Mouse (Mus musculus) kidney, postnatal 14 days (tissue): ENCODE measurements at regions not wholly inside any gene's neighbourhood (a gene's known extent, or its start where the extent isn't known, plus 50 kb on each side); places are given as distances from the start of the nearest gene placed in this dataset.

Experiments used
- DNase-seq: peaks from one replicate; pipeline ENCODE4 v3.0.0; 2022; ENCODE audit warnings: mixed read lengths

GRCm38 (mm10) chr7:136581896-136582295 lies 312.5 kb upstream of the Mgmt start:
- peak; percentile 6 for DNase-seq

DNA sequence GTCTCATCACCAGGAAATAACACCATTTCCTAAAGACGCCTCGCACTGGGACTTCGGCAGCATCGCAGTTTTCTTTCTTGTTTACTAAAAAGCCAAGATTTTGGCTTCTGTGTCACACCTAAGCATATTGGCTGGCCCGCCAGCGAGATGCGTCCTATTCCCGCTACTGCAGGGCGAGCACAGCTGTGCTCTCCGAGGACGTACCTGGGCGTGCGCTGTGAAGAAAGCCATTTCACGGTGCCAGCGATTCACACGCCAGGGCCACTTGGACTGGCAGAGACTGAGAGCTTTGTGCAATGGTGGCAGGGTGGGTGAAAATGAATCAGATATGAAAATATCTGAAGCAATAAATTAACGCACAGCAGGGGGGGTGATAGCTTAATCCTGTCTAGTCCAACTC lies 310.1 kb upstream of the Mgmt start:
- no peak for DNase-seq

DNA sequence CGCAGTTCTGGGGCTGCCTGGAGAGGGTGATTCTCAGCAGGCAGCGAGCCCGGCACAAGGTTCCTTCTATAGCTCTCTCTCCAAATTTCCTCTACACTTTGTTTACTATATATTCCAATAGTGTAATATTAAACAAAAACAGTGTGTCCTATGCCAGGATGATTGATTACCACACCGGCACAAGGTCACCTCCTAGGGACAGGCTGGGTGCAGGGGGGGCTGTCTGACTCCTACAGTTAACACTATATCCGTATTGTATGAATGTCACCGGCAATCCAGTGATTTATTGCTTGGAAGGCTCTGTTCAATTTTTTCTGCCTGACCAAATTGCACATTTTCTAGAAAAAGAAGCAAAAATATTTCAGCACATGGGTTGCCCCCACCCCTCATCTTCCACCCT lies 305.9 kb upstream of the Mgmt start:
- no peak for DNase-seq

- no peak for DNase-seq
These were observed 303.5 kb upstream of the Mgmt start for GRCm38 (mm10) chr7:136590947-136591346.

GRCm38 (mm10) chr7:136607278-136608120 lies 286.9 kb upstream of the Mgmt start:
- DNase-seq: no peak

DNA sequence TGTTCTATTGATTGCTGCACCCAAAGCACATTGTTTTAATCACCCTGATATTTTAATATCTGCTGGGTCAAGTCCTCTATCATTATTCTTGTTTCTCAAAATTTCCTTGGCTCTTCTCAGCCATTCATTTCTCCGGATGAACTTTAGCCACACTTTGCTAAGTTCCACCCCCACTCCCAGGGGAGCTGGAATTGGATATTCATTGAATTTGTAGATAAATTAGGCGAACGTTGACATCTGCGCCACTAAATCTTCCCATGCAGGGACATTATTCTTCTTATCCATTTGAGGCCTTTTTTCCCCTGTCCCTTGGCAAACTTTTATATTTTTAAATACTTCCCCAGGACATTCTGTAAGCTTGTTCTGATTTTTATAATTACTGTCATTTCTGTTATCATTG lies 280.9 kb upstream of the Mgmt start:
- peak; percentile 73 for DNase-seq

GRCm38 (mm10) chr7:136624496-136624895 lies 269.9 kb upstream of the Mgmt start:
- DNase-seq: no peak

DNA sequence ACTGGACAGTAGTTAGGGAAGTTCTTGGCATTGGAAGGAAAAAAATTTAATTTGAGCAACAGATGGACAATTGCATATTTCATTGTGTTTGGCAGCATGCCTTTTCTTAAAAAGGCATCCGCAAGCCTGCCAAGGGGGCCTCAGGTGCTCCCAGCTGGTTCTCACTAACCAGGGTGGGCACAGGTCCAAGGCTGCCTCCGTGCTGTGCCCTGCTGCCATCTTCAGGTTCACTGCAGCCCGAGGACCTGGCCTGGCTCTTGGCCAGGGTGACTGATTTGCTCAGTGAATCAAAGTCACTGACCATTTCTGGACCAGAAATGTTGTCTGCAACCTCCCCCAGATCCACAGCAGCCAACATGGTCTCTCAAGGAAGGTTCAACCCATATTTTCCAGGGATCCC lies 263.3 kb upstream of the Mgmt start:
- DNase-seq: peak; percentile 85

DNA sequence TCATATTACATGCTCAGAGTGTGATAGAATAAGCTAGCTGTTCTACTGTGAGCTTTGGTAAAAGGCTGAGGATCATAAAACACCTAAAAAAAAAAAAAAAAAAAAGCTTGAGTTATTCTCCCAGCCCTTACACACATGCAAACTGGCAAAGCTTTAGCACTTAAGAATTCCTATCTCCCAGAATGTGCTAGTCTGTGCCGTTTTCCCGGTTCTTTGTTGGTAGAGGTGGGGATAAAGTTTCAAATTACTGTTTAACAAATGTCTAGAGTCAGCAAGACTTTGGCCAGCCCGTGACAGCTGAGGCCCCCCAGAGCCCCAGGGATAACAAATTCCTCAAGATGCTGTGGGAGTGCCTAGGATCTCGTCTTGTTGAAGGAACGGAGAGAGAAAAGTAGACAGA lies 254.3 kb upstream of the Mgmt start:
- DNase-seq: peak; percentile 53

DNA sequence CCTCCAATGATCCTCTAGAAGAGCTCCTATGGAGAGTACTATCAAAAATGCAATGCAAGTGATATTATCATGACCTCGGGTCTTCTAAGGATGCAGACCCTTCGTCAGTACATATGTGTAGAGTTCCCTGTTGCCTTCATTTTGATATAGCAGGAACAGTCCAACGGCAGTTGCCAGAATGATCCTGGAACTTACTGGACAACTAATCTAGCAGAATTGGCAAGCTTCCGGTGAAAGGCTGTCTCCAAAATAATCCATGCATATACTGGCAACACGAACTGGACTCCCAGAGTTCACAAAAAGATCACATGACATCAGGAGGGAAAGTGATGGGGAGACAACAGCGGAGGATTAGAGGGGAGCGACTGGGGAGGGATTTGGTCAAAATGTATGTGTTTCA lies 253.6 kb upstream of the Mgmt start:
- no peak for DNase-seq

GRCm38 (mm10) chr7:136649796-136650195 lies 244.6 kb upstream of the Mgmt start:
- DNase-seq: no peak

DNA sequence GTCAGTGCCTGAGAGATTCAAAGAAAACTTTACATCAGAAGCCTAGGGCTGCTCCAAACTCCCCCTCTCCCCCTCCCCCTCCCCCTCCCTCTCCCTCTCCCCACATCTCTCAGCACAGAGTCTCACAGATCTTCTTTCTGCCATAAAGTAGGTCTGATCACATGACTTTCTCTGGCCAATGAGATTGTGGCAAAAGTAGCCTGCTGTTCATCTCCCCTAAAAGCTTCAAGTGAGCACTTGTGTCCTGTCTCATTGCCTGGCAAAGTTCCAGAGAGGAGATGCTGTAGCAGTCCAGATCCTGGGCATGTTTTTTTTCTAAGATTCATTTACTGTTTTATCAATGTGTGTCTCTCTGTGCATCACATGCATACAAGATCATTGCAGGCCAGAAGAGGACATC lies 234.5 kb upstream of the Mgmt start:
- DNase-seq: no peak

DNA sequence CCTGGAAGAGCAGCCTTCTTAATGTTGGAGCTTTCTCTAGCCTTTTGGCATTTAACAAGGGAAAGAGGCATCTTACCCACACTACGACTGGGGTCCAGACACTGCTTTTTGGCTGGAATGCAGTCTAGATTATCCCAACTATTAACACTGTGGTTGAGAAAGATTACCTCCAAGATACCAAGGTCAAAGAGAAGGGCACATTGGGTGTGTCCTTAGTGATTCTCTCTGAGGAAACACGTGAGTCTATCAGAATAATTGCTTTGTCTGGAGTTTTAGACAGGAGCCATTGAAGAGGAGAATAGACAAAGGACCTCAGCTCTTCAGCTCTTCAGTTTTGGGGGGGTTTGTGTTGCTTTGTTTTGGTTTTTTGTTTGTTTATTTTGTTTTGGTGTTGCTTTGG lies 234.0 kb upstream of the Mgmt start:
- no peak for DNase-seq

GRCm38 (mm10) chr7:136664424-136665082 lies 229.9 kb upstream of the Mgmt start:
- peak; percentile 33 for DNase-seq

- no peak for DNase-seq
These were observed 228.5 kb upstream of the Mgmt start for GRCm38 (mm10) chr7:136665901-136666300.

GRCm38 (mm10) chr7:136666707-136667106 lies 227.7 kb upstream of the Mgmt start:
- DNase-seq: no peak

DNA sequence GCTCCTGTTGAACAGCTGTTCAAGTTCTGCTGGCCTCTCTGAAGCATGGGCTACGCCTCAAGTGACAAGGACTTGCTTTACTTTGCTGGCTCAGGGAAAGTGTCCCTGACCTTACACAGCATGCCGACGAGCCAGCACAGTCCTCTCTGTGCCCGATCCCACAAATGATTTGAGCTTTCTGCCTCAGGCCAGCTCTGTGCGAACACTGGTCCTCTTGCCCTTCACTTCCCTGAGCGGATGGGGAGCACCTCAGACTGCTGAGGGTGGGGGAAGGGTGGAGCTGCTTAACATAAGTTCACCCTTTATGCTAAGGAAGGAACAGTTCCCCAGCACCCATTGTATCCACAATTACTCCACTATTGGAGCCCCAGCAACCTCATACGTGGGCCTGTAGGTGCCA lies 223.7 kb upstream of the Mgmt start:
- DNase-seq: no peak

DNA sequence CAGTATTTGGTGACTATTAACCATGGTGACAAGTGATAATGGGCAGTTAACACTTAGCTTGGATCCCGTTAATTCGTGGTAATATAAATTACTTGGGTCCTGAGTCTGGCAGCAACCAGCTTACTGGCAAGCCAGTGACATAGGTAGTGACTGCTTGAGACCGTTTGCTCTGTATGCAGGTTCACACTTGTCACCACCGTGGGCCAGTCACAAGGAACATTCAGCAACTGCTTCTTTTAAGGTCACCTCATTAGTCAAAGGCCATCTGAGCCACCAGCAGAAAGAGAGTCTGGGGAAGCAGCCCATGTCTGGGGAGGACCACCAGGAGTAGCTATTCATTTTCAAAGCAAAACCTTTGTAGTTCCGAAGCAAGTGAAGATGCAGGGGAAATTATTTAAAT lies 220.3 kb upstream of the Mgmt start:
- no peak for DNase-seq

DNA sequence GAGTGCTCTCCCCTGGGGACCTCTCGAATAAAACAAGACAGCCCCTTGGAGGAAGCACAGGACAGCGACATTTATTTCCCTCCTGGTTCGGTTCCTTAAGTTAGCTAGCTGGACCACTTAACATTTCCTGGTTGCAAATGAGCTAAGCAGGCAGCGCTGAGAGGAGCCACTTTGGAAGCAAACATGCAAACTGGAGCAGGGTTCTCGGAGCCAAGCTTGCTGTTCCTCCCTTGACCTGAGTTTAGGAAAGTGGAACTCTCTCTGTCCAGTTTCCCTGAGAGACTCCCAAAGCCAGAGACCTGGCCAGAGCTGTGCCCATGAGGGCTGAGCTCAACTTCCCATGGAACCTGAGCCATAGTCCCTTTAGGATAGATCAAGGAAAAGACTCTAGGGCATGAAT lies 219.4 kb upstream of the Mgmt start:
- DNase-seq: no peak

GRCm38 (mm10) chr7:136676104-136676503 lies 218.3 kb upstream of the Mgmt start:
- DNase-seq: no peak

GRCm38 (mm10) chr7:136676987-136677545 lies 217.3 kb upstream of the Mgmt start:
- no peak for DNase-seq

- DNase-seq: peak; percentile 56
These were observed 204.8 kb upstream of the Mgmt start for GRCm38 (mm10) chr7:136689579-136689978.

- no peak for DNase-seq
These were observed 188.2 kb upstream of the Mgmt start for GRCm38 (mm10) chr7:136706246-136706645.
